Mouse (Mus musculus): ENCODE measurements around the gene Apon.
"Not testable (repeated sequence)": the region's sequence is repeated elsewhere in the genome, so short reads cannot be mapped to it uniquely, and the experiment has no call there.

Gene Apon

GRCm38 (mm10) chr10:128278158-128278557 lies 24.3 kb downstream of the Apon start:
- DNase-seq = no peak

GRCm38 (mm10) chr10:128280943-128281342 lies 27.0 kb downstream of the Apon start:
- no peak for DNase-seq

GRCm38 (mm10) chr10:128281682-128282081 lies 27.8 kb downstream of the Apon start:
- no peak for DNase-seq

GRCm38 (mm10) chr10:128282886-128283450 lies 29.1 kb downstream of the Apon start:
- DNase-seq = no peak

GRCm38 (mm10) chr10:128283604-128284579 lies 30.0 kb downstream of the Apon start:
- DNase-seq = peak in 1 of 2 experiments; percentile 19

GRCm38 (mm10) chr10:128290594-128290993 lies 36.7 kb downstream of the Apon start:
- DNase-seq = not testable (repeated sequence)

- DNase-seq = no peak
Observed at GRCm38 (mm10) chr10:128296370-128297090, 42.6 kb downstream of the Apon start.

GRCm38 (mm10) chr10:128297221-128297620 lies 43.3 kb downstream of the Apon start:
- DNase-seq = no peak

GRCm38 (mm10) chr10:128297622-128298021 lies 43.7 kb downstream of the Apon start:
- no peak for DNase-seq

- DNase-seq = no peak
Observed at GRCm38 (mm10) chr10:128298243-128298642, 44.3 kb downstream of the Apon start.

- DNase-seq = no peak
Observed at GRCm38 (mm10) chr10:128298702-128299171, 44.8 kb downstream of the Apon start, which contains the start of gene Il23a. Gene Il23a, minus strand, starts transcription at chr10:128298752.

GRCm38 (mm10) chr10:128302357-128302756 lies 48.5 kb downstream of the Apon start:
- no peak for DNase-seq

- no peak for DNase-seq
Observed at GRCm38 (mm10) chr10:128302785-128303125, 48.9 kb downstream of the Apon start.

GRCm38 (mm10) chr10:128303126-128304021 lies 49.5 kb downstream of the Apon start, which contains the start of gene Pan2:
Gene Pan2, plus strand, starts transcription at chr10:128303335.
- DNase-seq = peak; percentile 98 to 100

Data from thymus, adult 18-20 months (tissue).